Mouse (Mus musculus) frontal cortex, adult 2 months (tissue): Measurements from ENCODE around the gene Iqschfp. TPM values are rescaled to one million over a fixed set of nuclear protein-coding genes. Genes with fewer than 3 reads are reported as not detected.

Experiments
- DNase-seq, 2 experiments: peaks; one replicate each; pipeline ENCODE4 v3.0.0; 2022; ENCODE audit warnings: low spot score in 1 of 2; ENCODE audit errors: extremely low spot score in 1 of 2
- polyA plus RNA-seq: library from polyadenylated mRNA; depleted of rRNA; stranded (reverse); fragments of >200 nt; gene quantifications from 2 replicates; pipeline ENCODE4 v1.2.3, GENCODE M21; 2012

Iqschfp gene
- polyA plus RNA-seq, 1 experiment = 4.1 TPM

DNA sequence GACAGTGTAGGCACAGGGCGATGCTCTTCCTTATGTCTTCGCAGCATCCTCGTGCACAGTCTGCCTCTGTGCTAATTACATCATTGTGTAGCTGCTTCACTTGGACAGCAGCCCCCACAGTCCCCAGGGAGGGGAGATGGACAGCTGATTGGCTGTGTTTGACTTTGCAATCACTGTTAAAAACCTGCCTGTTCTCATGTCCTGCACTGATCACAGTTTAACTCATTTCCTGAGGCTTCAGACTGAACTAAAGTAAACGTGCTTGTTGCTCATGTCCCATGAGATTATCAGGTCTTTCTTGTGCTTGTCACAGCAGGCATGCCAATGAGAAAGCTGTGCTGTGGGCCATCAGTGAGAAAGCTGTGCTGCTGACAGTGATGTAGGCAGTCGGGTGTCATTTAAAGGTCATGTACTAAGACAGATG, 60.5 kb downstream of the Iqschfp start:
- DNase-seq = no peak

DNA sequence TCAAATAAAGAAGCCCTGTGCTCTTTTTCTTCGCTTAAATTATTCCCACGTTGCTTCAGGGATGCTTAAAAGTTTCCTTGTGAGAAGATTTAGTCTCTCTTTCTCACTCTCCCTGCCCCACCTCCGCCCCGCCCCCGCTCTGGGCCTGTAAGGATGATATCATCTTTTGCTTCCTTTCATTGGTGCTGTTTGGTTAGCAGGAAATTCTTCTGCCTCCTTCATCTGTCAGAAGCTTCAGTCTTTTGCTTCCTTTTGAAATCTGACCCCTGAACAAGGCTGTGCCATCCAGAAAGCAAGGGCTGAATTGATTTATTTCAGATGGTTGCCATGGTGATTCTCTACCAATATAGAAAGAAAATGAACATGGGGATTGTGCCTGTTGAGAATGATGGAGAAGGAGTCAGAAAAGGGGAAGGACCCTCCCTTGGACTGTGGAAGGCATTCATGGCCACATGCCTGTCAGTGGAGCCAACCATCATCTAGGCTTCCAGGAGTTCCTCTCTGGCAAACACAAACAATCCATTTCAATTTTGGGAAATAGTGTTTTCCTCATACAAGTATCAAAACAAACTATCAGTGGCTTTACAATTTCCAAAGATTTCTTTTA, 62.5 kb downstream of the Iqschfp start:
- DNase-seq = peak; percentile 11 to 72

DNA sequence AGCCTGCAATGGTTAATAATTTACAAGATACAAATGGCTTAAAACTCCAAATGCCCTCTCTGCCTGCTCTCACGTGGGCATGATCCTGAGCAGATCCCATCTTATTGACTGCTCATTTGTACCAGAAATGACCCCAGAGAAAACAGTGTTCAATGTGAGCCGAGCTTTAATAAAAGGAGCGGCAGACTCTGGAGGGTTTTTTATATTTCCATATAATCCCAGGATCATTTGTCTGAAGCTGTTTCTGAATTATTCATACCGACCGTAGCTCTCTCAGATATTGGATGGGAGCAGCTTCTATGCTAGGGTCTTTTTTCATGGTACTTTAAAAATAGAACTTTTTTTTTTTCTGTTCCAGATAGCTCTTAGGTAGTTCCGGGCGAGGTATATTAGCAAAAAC, 67.6 kb downstream of the Iqschfp start:
- no peak for DNase-seq

DNA sequence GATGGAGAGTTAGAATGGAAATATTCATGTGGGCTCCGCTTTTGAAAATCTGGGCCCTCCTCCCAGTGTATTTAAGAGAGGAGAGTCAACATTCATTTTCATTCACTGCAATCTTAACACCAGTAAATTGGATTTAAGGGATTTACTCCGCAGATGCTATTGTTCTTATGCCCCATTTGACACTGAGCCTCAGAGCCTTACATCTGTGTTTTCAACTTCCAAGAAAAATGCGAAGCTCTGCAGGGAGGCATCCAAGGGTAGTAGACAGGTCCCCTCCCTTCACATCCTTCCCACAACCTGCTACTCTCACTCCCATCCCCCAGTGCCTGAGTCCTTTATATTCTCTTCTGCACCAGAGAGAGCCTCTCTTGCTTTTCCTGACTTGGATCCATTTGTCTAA, 68.1 kb downstream of the Iqschfp start:
- DNase-seq = no peak

DNA sequence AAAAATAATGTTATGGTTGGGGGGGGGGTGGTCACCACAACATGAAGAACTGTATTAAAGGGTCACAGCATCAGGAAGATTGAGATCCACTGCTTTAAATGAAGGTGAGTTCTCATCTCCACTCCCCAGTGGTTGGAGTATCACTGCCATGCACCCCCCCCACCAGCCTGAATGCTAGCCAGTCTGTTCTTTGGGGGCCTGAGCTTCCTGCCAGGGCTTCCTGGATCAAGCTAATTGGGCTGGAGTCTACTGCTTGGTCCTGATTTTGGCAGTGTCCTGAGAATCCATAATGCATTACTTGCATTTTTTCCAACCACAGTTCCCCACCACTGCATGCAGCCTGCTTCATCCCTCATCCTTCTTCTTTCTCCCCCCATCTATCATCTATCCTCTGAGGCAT, 68.7 kb downstream of the Iqschfp start:
- no peak for DNase-seq

DNA sequence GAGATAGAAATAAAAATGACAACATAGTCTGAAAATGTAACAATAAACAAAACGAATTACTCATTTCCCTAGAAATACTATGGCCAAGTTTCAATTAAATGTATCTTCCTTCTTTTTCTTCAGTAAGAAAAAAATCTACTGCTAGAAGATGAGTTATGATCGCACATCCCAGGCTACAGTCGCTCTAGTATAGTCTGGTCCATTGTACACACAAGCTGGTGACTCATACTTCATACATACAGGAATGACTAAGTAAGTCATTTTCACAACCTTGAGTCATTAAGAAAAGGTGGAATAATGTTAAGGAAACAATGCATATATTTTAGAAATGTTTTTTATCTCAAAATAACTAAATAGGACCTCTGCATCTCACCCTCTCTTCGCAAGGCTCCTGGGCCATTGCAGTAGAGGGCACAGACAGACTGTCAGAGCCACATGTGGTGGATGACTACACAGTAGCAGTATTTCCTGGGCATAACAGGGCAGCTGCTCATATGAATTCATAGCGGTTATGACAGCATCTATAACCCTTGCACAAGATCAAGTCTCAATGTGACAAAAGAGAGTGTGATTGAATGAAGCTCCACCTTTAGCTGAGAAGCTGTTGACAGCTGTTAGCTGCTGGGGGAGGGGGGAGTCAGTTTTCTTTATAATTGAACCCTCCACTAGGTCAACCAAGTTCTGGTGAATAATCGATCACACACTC, 70.1 kb downstream of the Iqschfp start:
- no peak for DNase-seq

DNA sequence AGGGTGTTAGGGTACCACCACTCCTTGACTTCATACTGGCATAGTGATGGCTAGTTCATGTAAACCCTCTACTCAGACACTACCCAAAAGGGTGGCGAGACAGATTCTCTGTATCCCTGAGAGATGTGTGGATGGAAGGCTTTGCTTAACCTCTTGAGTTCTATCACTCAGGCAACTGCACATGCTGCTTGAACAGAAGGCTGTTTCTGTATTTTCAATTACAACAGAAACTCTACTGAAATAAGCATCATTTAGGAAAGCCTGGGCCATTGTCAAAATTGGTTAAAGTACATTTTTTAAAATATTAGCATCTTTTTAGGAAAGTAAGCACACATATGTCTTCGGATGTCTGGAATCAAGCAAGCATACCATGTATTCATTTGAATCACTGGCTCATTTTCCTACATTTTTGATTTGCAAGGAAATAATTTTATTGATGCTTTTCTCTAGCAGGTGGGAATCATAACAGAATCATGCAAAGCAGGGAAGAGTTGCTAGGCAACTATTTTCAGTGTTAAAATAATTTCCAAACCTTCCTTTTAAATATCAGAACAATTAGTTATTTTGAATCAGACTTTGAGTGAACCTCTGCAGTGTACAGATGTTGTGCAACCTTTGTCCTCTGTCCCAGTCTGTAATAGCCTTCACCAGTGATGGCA, 82.4 kb downstream of the Iqschfp start:
- no peak for DNase-seq

DNA sequence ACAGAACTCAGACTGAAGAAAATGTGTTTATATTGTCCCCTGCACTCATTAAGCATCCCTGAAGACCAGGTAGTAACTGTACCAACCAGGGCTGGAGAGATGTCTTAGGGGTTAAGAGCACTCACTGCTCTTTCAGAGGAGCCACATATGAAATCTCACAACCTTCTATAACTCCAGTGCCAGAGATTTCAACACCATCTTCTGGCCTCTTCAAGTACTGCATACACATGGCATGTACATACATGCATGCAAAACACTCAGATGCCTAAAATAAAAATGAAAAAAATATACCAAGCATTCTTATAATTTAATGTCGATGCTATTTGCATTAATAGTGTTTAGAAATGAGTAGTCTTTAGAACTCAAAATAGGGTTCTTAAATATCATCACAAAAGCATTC, 88.0 kb downstream of the Iqschfp start:
- no peak for DNase-seq

DNA sequence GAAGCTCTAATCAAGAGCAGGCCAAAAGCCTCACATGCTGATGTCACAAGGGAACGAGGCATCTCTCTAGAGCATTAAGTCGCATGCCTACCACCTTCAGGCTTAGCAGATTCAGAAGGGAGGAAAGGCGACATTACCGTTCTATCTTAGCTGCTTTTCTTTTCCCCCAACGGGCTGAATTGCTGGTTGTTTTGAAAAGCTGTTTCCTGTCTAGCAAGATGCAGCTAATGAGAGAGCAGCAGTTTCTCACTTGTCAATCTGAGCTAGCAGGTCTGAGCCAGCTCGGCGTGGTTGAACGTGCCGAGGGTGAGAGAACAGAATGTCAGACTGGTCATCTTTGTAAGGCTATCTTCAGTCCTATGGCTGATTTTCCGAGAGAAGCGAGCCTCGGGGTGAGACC, 91.3 kb downstream of the Iqschfp start:
- no peak for DNase-seq

DNA sequence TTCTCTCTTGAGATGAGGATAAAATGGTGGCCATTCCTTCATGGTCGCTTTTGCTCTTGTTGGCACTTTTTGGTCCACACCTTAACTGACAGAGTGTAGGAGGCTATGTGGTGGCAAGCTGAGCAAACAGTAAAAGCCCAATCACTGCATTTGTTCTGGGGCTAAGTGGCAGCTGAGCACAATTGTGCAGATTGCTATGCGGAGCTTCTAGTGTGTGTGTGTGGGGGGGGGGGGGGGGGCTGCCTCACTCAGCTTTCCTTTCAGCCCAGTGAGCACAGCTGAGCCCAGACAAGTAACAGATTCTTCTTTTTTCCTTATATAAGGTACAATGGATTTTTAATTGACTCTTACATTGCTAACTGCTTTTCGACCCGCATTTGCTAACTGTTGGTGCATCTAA, 110.4 kb downstream of the Iqschfp start:
- peak in 1 of 2 experiments; percentile 4 for DNase-seq

DNA sequence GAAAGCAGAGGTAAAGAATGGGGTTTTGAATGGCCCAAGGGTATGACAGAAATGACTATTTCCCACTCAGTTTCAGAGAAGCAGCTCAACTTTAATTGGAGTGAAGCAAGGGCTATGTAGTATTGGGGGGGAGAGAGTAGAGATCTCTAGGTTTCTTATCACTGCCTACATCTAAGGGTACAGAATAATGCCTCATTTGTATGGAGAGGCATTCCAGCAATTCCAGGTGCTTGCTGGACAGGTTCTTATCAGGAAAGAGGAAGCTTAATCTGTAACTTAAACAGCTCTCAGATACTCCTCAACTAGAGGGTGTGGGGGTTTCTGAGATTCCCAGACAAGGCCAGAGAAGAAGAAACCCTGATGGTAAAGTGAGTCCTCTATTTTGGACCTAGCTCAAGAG, 120.3 kb downstream of the Iqschfp start:
- no peak for DNase-seq

DNA sequence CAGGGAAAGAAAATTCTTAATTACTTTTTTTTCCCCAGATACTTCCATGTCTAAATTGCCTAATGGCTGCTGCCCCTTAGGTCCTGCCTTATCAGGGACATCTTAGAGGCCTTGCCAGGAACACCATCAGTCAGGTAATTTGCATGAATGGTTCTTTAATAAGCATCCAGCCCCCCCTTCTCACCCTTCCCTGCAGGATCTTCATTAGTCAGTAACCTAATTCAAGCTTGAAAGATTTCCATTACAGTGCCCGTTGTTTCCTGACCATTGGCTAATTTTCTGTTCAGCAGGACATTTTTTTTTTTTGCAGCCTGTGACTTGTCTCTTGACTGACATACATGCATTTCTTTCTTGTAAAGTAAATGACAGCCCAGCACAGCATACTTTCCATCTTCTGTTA, 123.8 kb downstream of the Iqschfp start:
- DNase-seq = no peak

DNA sequence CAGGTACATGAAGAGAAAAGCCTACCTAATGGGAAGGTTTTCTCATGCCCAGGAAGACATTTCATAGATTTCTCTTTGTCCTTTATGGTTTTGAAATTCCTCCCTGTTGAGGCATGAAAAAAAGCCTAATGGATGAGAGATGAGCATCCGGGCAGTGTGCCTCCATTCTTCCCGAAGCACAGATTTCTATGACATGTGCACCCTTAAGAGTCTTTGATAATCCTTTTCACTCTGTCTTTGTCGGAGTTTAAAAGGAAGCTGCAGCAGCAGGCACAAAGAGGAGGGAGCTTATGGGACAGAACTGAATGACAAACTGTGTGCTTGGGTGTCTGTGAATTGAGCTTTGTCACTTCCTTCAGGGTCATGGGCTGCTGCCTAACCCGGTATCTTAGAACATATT, 127.4 kb downstream of the Iqschfp start:
- DNase-seq = no peak

DNA sequence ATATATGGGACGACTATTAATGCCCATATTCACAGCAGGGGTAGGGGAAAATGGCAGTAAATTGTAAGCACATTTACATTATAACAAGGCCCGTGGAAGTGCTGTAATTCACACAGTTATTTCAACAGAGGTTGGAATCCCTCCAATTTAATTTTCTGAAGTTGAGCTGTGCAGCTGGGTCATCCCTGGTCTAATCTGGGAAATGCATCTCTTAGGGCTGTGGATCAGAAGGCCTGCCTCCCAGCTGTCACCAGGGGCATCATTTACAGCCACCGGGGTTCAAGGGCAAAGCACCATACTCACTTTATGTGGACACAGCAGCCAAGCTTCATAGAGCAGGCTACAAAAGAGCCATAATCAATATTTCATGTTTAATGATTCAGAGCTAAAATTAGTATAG, 144.1 kb downstream of the Iqschfp start:
- no peak for DNase-seq

DNA sequence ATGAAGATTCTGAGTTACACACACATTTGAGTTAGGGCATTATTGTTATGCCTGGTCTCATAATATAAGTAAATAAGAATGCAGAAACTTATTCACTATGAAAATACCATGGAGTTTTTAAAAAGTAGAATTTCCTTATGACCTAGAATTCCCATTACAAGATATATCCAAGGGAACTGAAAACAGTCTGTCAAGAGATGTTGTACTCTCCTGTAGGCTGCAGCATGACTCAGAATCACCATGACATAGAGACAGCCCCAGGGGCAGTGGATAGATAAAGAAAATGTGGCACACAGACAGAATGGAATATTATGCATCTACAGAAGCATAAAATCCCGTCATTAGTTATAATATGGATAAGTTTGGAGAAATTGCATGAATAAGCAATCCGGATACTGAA, 150.9 kb downstream of the Iqschfp start:
- DNase-seq = no peak

DNA sequence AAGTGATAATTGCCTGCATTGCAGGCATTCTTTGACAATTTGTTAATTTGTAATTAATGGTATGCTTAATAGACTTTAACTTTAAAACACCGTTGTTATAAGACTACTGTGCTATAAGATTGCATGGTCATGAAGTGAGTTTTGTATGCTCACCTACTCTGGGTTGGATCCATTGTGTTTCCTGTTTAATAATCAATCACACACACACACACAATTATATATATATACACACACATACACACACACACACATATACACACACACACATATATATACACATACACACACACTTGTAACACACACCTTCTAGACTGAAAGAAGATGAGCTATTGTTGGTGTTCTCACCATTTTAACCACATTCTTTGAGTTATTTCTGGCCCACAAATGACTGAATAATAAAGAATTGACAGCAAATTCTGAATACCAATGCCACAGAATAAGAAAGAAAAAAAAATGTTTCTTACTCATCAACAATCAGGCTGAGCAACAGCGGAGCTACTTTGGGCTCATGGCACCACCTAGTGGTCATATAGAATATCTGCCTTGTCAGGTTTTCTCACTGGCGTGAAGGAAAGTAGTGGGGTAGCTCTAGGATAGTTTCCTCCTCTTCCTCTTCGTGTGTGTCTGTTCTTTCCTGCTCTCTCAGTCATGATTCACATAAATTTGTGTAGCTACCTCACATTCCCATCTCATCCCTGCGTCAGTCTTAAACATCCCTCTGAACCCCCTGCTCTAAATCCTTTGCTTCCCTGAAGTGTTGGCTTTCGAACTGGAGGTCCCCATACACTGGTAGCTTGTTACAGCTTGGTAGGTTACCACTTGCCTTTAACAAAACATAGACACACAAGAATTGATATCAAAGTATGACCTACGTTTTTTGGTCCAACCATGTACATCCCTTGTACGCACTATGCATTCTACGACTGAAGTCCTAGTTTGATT, 153.7 kb downstream of the Iqschfp start:
- DNase-seq = peak in 1 of 2 experiments; percentile 77

DNA sequence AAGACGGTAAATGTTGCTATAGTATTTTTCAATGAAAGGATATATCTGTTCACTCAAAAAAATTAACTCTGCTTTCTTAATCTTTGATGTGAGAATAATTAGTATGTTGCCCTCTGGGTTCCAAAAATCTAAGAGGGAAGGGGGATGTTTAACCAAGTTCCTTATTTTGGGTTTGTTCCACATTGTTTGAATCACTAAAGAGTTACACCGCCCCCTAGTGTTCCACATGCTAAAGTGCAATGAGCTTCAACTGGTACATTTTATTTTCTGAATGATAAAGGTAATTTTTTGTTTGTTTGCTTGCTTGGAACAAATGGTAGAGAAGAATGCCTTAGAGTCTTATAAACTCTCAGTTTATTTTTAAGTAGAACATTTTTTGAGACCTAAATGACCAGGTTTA, 161.5 kb downstream of the Iqschfp start:
- DNase-seq = peak in 1 of 2 experiments; percentile 72

DNA sequence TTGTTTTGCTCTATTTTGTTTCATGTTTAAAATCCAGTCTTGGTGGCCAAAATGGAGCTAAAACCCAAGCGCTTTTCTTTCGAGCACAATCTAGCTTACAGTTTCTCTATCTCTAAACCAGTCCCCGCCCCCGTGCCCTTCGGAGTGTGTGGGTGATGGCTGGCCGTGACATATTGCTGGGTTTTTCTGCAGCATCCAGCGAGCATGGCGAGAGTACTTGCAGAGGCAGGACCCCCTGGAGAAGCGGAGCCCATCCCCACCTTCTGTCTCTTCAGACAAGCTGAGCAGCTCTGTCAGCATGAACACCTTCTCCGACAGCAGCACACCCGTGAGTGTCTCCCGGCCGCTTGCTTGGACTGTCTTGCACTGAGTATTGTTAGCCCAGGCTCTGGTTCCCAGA, 163.0 kb downstream of the Iqschfp start:
- DNase-seq = peak; percentile 70 to 72

DNA sequence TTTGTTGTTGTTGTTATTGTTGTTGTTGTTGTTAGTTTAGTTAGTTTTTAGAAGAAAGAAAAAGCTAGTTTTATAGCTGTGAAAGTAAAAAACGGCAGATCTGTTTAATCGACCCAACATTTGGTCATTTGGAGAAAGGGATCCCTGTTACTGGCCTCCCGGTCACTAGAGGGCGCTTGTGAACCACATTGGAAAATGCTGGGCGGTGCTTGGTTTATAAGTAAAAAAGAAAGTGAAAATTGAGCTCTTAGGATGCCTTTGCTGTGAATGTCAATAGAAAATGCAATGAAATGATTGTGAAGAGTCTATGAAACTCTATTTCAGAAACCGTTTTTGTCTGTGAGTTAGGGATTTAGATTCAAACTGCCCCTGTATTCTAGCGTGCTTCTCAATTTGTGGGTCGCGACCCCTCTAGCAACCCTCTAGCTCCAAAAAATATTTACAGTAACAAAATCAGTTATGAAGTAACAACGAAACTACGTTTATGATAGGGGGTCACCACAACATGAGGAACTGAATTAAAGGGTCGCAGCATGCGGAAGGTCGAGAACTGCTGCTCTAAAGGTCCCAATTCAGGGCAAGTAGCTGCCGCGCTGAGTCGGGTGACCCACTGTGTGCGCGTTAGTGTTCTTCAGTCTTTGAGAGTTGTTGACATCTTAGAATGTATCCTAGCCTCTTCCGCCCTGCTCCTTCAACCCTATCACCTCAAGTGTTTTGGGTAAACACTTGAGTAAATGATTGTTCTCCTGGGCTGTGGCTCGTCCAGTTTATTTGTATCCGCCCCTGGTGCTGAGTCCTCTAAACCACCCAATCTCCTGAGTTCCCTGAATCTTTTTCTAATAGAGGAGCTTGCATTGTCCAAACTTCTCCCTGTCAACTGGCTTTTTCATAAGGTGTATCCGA, 164.6 kb downstream of the Iqschfp start:
- DNase-seq = peak in 1 of 2 experiments; percentile 90
